Mouse (Mus musculus) liver, embryonic 16.5 days (tissue): ENCODE data around the gene 9530002B09Rik. TPM values are rescaled to one million over a fixed set of nuclear protein-coding genes. Genes with fewer than 3 reads are reported as not detected.

Source experiments
- ATAC-seq: fragments of 200-750 bp; cut with Nextera tagmentation; 2 replicates; pipeline ENCODE4 v1.8.0; 2017; ENCODE audit warnings: low read depth, mild to moderate bottlenecking, moderate number of reproducible peaks, moderate library complexity
- H3K27ac ChIP-seq: fragments of 300-500 bp; sonication (generic); 2 replicates; pipeline ENCODE4 v1.5.1; 2014; ENCODE audit warnings: mild to moderate bottlenecking, low read length
- H3K27me3 ChIP-seq: fragments of 300-500 bp; sonication (generic); 2 replicates; pipeline ENCODE4 v1.6.1; 2014; ENCODE audit warnings: low read depth, low read length, mixed read lengths; ENCODE audit not compliant: control insufficient read depth, insufficient read depth
- H3K36me3 ChIP-seq: fragments of 300-500 bp; sonication (generic); 2 replicates; pipeline ENCODE4 v1.6.1; 2014; ENCODE audit warnings: mild to moderate bottlenecking; ENCODE audit not compliant: control insufficient read depth, insufficient read depth
- H3K4me1 ChIP-seq: fragments of 300-500 bp; sonication (generic); 2 replicates; pipeline ENCODE4 v1.6.1; 2014; ENCODE audit warnings: low read depth, low read length, mixed read lengths; ENCODE audit not compliant: control insufficient read depth
- H3K4me2 ChIP-seq: fragments of 300-500 bp; sonication (generic); 2 replicates; pipeline ENCODE4 v1.6.1; 2014; ENCODE audit warnings: low read depth, low read length, mixed read lengths
- H3K4me3 ChIP-seq: fragments of 300-500 bp; sonication (generic); 2 replicates; pipeline ENCODE4 v1.5.1; 2014; ENCODE audit warnings: low read depth, mild to moderate bottlenecking, low read length
- H3K9ac ChIP-seq: fragments of 300-500 bp; sonication (generic); 2 replicates; pipeline ENCODE4 v1.6.1; 2014; ENCODE audit warnings: low read depth, low read length
- H3K9me3 ChIP-seq: fragments of 300-500 bp; sonication (generic); replicated peaks from 2 replicates; pipeline ENCODE4 v1.6.1; 2016; ENCODE audit warnings: low read length; ENCODE audit not compliant: control insufficient read depth
- polyA plus RNA-seq: library from polyadenylated mRNA; unstranded; fragments of >200 nt; fragmentation: Nextera tagmentation; extraction: Ambion mirVana; gene quantifications from 2 replicates; pipeline ENCODE4 v1.2.1, GENCODE M21; 2015

9530002B09Rik gene
- polyA plus RNA-seq = not detected in 2 replicates

DNA sequence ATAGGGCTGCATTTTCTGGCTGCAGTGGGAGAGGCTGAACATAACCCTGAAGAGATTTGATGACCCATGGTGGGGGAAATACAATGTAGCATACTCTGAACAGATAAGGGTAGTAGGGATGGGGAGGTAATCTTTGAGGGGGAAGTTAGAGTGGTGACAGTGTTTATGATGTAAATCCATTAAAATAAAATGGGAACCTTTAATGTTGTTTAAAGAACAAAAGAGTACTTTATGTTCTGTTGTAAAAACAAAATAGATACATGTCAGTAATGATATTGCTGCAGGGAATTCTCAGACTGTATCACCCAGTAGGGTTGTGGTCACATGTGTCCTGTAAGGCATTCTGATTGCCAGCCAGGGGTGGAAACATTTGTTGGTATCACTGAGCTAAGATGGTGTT is at the start of gene 9530002B09Rik:
TSS of gene 9530002B09Rik (plus strand) at position 301 of the 400 bp plus-strand sequence.
- H3K36me3 ChIP-seq = no peaks in the 10 kb centered on the region
- no peaks in the 10 kb centered on the region for H3K4me1 ChIP-seq
- H3K27ac ChIP-seq = no peak within 1 kb of the TSS
- no peaks in the 10 kb centered on the region; the same call in 1 of the 2 replicates for H3K9me3 ChIP-seq
- no peaks in the 10 kb centered on the region for H3K27me3 ChIP-seq
- no peak within 1 kb of the TSS for H3K4me2 ChIP-seq
- no peak for ATAC-seq
- no peak within 1 kb of the TSS for H3K4me3 ChIP-seq
- no peak within 1 kb of the TSS for H3K9ac ChIP-seq

Other genes starting within 250 kb of the 9530002B09Rik start
- gene Ppt1, start 147.0 kb downstream of the 9530002B09Rik start, polyA plus RNA-seq = 20.6 and 21.9 TPM in 2 replicates
- 26.4 and 33.7 TPM in 2 replicates for gene Cap1, start 196.8 kb downstream of the 9530002B09Rik start, polyA plus RNA-seq